ENCODE assay signal across 34 mouse cellular contexts in genomic region chr4:94544321-94544720, GRCm38 (mm10). TPM values are rescaled to one million over a fixed set of nuclear protein-coding genes. Genes with fewer than 3 reads are reported as not detected.
"Had no signal": no experiment of that assay in that cellular context is flagged by ENCODE, and none has a peak within 500 bp of the region (broad histone marks: within the 10 kb centered on the region; RNA-seq: fewer than 3 reads in every experiment).

No protein-coding gene starts in this region.

- H3K4me3 ChIP-seq: heart, adult 2 months; heart, embryonic 13.5 days; heart, embryonic 15.5 days; hindbrain, embryonic 10.5 days; hindbrain, embryonic 12.5 days; intestine, embryonic 15.5 days; layer of hippocampus, adult 2 months; left cerebral cortex, adult 2 months; limb, embryonic 10.5 days; limb, embryonic 12.5 days; liver, embryonic 13.5 days had no signal

- H3K4me2 ChIP-seq: heart, embryonic 11.5 days; heart, embryonic 13.5 days; heart, embryonic 15.5 days; hindbrain, embryonic 12.5 days; hindbrain, embryonic 14.5 days; intestine, embryonic 15.5 days; limb, embryonic 12.5 days; liver, embryonic 13.5 days had no signal

- H3K36me3 ChIP-seq: intestine, embryonic 15.5 days had no signal

- ATAC-seq: hindbrain, embryonic 16.5 days; inflammation-experienced regulatory T-cells, adult 6 months; intestine, embryonic 15.5 days; intestine, postnatal 0 days had no signal

- H3K9me3 ChIP-seq: heart, embryonic 13.5 days; heart, embryonic 15.5 days; hindbrain, embryonic 10.5 days; hindbrain, embryonic 12.5 days; intestine, embryonic 15.5 days; limb, embryonic 10.5 days; limb, embryonic 12.5 days; liver, embryonic 13.5 days had no signal

- H3K27ac ChIP-seq: heart, adult 2 months; heart, embryonic 13.5 days; heart, embryonic 15.5 days; hindbrain, embryonic 10.5 days; hindbrain, embryonic 12.5 days; hindbrain, embryonic 14.5 days; intestine, embryonic 15.5 days; layer of hippocampus, adult 2 months; left cerebral cortex, adult 2 months; limb, embryonic 10.5 days; limb, embryonic 12.5 days; liver, embryonic 13.5 days had no signal

- H3K9ac ChIP-seq: heart, embryonic 13.5 days; heart, embryonic 15.5 days; hindbrain, embryonic 12.5 days; hindbrain, embryonic 14.5 days; intestine, embryonic 15.5 days; limb, embryonic 12.5 days; liver, embryonic 13.5 days had no signal

- H3K27me3 ChIP-seq: heart, embryonic 13.5 days; heart, embryonic 15.5 days; hindbrain, embryonic 12.5 days; intestine, embryonic 15.5 days; limb, embryonic 12.5 days; liver, embryonic 13.5 days had no signal

- H3K4me1 ChIP-seq: heart, embryonic 13.5 days; heart, embryonic 15.5 days; hindbrain, embryonic 10.5 days; hindbrain, embryonic 12.5 days; intestine, embryonic 15.5 days; limb, embryonic 10.5 days; limb, embryonic 12.5 days; liver, embryonic 13.5 days had no signal

- DNase-seq: gastrocnemius, postnatal 14 days; gastrocnemius, postnatal 36 days; heart, adult 11 months; heart, adult 2 months; heart, postnatal 14 days; heart, postnatal 4 days; kidney, adult 18-20 months; kidney, adult 8-10 months; kidney, postnatal 10 days; kidney, postnatal 25 days; kidney, postnatal 4 days; liver, embryonic 13.5 days had no signal

RNA-seq across cellular contexts. Expression of gene Gm10306, which starts 12.0 kb away (rescaled TPM):
- total RNA-seq: gastrocnemius, adult 18-20 months; gastrocnemius, adult 8-10 months; gastrocnemius, postnatal 14 days; gastrocnemius, postnatal 36 days; heart, adult 2 months; heart, postnatal 14 days; heart, postnatal 4 days; layer of hippocampus, adult 2 months; layer of hippocampus, postnatal 10 days; layer of hippocampus, postnatal 25 days; left cerebral cortex, adult 2 months; left cerebral cortex, postnatal 14 days; liver, adult 2 months had no signal
- polyA plus RNA-seq: heart, adult 2 months; heart, embryonic 11.5 days; heart, embryonic 13.5 days; heart, embryonic 15.5 days; hindbrain, embryonic 10.5 days; hindbrain, embryonic 12.5 days; hindbrain, embryonic 14.5 days; hindbrain, embryonic 16.5 days; inflammation-experienced regulatory T-cells, adult 6 months; intestine, postnatal 0 days; kidney, embryonic 14.5 days; kidney, embryonic 16.5 days; limb, embryonic 10.5 days; liver, adult 2 months had no signal
